Mouse (Mus musculus) thymus, postnatal 10 days (tissue): ENCODE measurements at regions not wholly inside any gene's neighbourhood (a gene's known extent, or its start where the extent isn't known, plus 50 kb on each side); places are given as distances from the start of the nearest gene placed in this dataset.

Experiments used
- DNase-seq, 2 experiments: peaks; one replicate each; pipeline ENCODE4 v3.0.0; 2021; ENCODE audit warnings: low spot score in 2 of 2

GRCm38 (mm10) chr15:61599734-61600133, 676.9 kb upstream of the A1bg start:
- DNase-seq: no peak

- DNase-seq: no peak
Measured at GRCm38 (mm10) chr15:61596318-61596717, 673.5 kb upstream of the A1bg start.

- no peak for DNase-seq
Measured at GRCm38 (mm10) chr15:61588956-61589355, 666.1 kb upstream of the A1bg start.

- no peak for DNase-seq
Measured at GRCm38 (mm10) chr15:61582335-61582734, 659.5 kb upstream of the A1bg start.

GRCm38 (mm10) chr15:61563347-61563746, 640.5 kb upstream of the A1bg start:
- DNase-seq: no peak

GRCm38 (mm10) chr15:61562252-61562651, 639.4 kb upstream of the A1bg start:
- no peak for DNase-seq

GRCm38 (mm10) chr15:61553908-61554307, 631.1 kb upstream of the A1bg start:
- DNase-seq: no peak

- no peak for DNase-seq
Measured at GRCm38 (mm10) chr15:61553081-61553680, 630.4 kb upstream of the A1bg start.

GRCm38 (mm10) chr15:61551206-61551605, 628.4 kb upstream of the A1bg start:
- DNase-seq: no peak

GRCm38 (mm10) chr15:61548400-61548799, 625.6 kb upstream of the A1bg start:
- DNase-seq: no peak

- DNase-seq: no peak
Measured at GRCm38 (mm10) chr15:61546608-61547007, 623.8 kb upstream of the A1bg start.

- no peak for DNase-seq
Measured at GRCm38 (mm10) chr15:61544074-61544473, 621.3 kb upstream of the A1bg start.

GRCm38 (mm10) chr15:61541643-61542042, 618.8 kb upstream of the A1bg start:
- peak in 1 of 2 experiments; percentile 6 for DNase-seq

- DNase-seq: peak; percentile 46 to 56
Measured at GRCm38 (mm10) chr15:61540753-61541421, 618.1 kb upstream of the A1bg start.

- peak in 1 of 2 experiments; percentile 4 for DNase-seq
Measured at GRCm38 (mm10) chr15:61538930-61539329, 616.1 kb upstream of the A1bg start.

GRCm38 (mm10) chr15:61538169-61538755, 615.5 kb upstream of the A1bg start:
- no peak for DNase-seq

- no peak for DNase-seq
Measured at GRCm38 (mm10) chr15:61536332-61536716, 613.5 kb upstream of the A1bg start.

GRCm38 (mm10) chr15:61535644-61536331, 613.0 kb upstream of the A1bg start:
- no peak for DNase-seq

GRCm38 (mm10) chr15:61535180-61535579, 612.4 kb upstream of the A1bg start:
- DNase-seq: no peak

GRCm38 (mm10) chr15:61532808-61533207, 610.0 kb upstream of the A1bg start:
- no peak for DNase-seq

- no peak for DNase-seq
Measured at GRCm38 (mm10) chr15:61532040-61532439, 609.2 kb upstream of the A1bg start.

GRCm38 (mm10) chr15:61523036-61523435, 600.2 kb upstream of the A1bg start:
- no peak for DNase-seq

GRCm38 (mm10) chr15:61517265-61517664, 594.5 kb upstream of the A1bg start:
- no peak for DNase-seq
